19 mouse cellular contexts compared by ENCODE assay signal in the genomic region with DNA sequence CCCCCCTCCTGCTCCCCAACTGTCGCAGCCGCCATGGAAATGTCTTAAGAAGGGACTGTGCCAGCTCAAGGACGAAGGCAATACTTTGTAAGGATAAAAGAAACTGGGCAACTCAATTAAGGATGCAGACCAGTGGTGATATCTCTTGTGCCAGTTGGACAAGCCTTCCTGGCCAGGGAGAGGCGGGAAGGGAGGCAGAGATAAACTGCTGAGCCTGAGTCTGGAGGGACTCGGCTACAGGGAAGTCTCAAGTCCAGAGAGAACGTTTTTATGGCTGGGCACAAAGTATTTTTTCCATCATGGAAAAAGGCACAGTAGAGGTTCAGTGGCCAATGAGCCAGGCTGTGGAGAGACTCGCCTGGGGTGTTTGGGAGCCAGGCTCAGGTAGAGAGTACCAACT. TPM values are rescaled to one million over a fixed set of nuclear protein-coding genes. Genes with fewer than 3 reads are reported as not detected.
DNase-seq lines count a peak whose midpoint lies in the region; ATAC-seq and TF ChIP-seq lines count a peak whose summit lies in the region.
"Had no signal": no experiment of that assay in that cellular context is flagged by ENCODE, and none has a peak within 500 bp of the region (broad histone marks: within the 10 kb centered on the region; RNA-seq: fewer than 3 reads in every experiment).

No protein-coding gene starts in this region.

- TF ChIP-seq CTCF in intestine, postnatal 0 days (IDR thresholded peaks at IDR 0.05; ENCODE audit: low read depth), result no peak

- no peaks in the 10 kb centered on the region for H3K27me3 ChIP-seq in heart, embryonic 15.5 days
- no peaks in the 10 kb centered on the region for H3K27me3 ChIP-seq in lung, embryonic 15.5 days
- no peaks in the 10 kb centered on the region for H3K27me3 ChIP-seq in intestine, postnatal 0 days (replicated peaks; ENCODE audit: control insufficient read depth, insufficient read depth, low read length)
- H3K27me3 ChIP-seq in liver, embryonic 15.5 days, result 0 out of 2 replicates have a peak, but pooled peaks cover 8% of the 10 kb centered on the region
- H3K27me3 ChIP-seq: forebrain, embryonic 12.5 days; midbrain, embryonic 12.5 days; neural tube, embryonic 12.5 days had no signal

- H3K9me3 ChIP-seq in heart, embryonic 15.5 days (replicated peaks), result no peaks in the 10 kb centered on the region
- H3K9me3 ChIP-seq in lung, embryonic 15.5 days, result no peaks in the 10 kb centered on the region
- no peaks in the 10 kb centered on the region for H3K9me3 ChIP-seq in intestine, postnatal 0 days (ENCODE audit: control insufficient read depth)
- H3K9me3 ChIP-seq in liver, embryonic 15.5 days (replicated peaks), result no peaks in the 10 kb centered on the region
- H3K9me3 ChIP-seq: midbrain, embryonic 12.5 days; neural tube, embryonic 12.5 days had no signal

- 46% methylated on average over 7 of the region's 7 CpGs for WGBS in heart, embryonic 15.5 days
- WGBS in lung, embryonic 15.5 days, result 52% methylated on average over 7 of the region's 7 CpGs
- 52% methylated on average over 7 of the region's 7 CpGs for WGBS in intestine, postnatal 0 days
- WGBS in liver, embryonic 15.5 days (ENCODE audit: insufficient replicate concordance), result 34% methylated on average over 7 of the region's 7 CpGs

- H3K4me1 ChIP-seq in heart, embryonic 15.5 days (replicated peaks), result no peaks in the 10 kb centered on the region; the same call in 1 of the 2 replicates
- H3K4me1 ChIP-seq in lung, embryonic 15.5 days, result no peaks in the 10 kb centered on the region
- H3K4me1 ChIP-seq in intestine, postnatal 0 days (replicated peaks; ENCODE audit: control insufficient read depth, insufficient read depth, low read length), result 0 out of 2 replicates have a peak, but pooled peaks cover 9% of the 10 kb centered on the region
- no peaks in the 10 kb centered on the region for H3K4me1 ChIP-seq in liver, embryonic 15.5 days (replicated peaks)
- H3K4me1 ChIP-seq: forebrain, embryonic 12.5 days; midbrain, embryonic 12.5 days; neural tube, embryonic 12.5 days had no signal

- H3K36me3 ChIP-seq in heart, embryonic 15.5 days, result no peaks in the 10 kb centered on the region
- H3K36me3 ChIP-seq in lung, embryonic 15.5 days, result no peaks in the 10 kb centered on the region
- H3K36me3 ChIP-seq in intestine, postnatal 0 days (ENCODE audit: control insufficient read depth, insufficient read depth), result no peaks in the 10 kb centered on the region
- no peaks in the 10 kb centered on the region for H3K36me3 ChIP-seq in liver, embryonic 15.5 days (replicated peaks)
- H3K36me3 ChIP-seq: forebrain, embryonic 12.5 days; midbrain, embryonic 12.5 days; neural tube, embryonic 12.5 days had no signal

- no peak for DNase-seq in heart, adult 9 months (ENCODE audit: low spot score in 2 of 2)
- DNase-seq in lung, postnatal 25 days (ENCODE audit: low spot score), result no peak
- DNase-seq in adrenal gland, postnatal 36 days, result no peak
- no peak for DNase-seq in gastrocnemius, postnatal 4 days (ENCODE audit: low spot score in 2 of 2)
- DNase-seq: cerebellum, adult 8-10 months; gastrocnemius, adult 2 months; kidney, postnatal 36 days; thymus, postnatal 4 days had no signal

- H3K9ac ChIP-seq in heart, embryonic 15.5 days, result no peak overlapping the region
- H3K9ac ChIP-seq in lung, embryonic 15.5 days, result no peak overlapping the region
- H3K9ac ChIP-seq in intestine, postnatal 0 days (ENCODE audit: low read depth, low read length), result no peak overlapping the region
- H3K9ac ChIP-seq in liver, embryonic 15.5 days, result no peak overlapping the region
- H3K9ac ChIP-seq: forebrain, embryonic 12.5 days; midbrain, embryonic 12.5 days; neural tube, embryonic 12.5 days had no signal

- peak overlapping the region; percentile 45; the same call in 1 of the 2 replicates for H3K27ac ChIP-seq in heart, embryonic 15.5 days
- peak overlapping the region; percentile 41; the same call in 1 of the 2 replicates for H3K27ac ChIP-seq in lung, embryonic 15.5 days
- peak overlapping the region; percentile 11; the same call in 1 of the 2 replicates for H3K27ac ChIP-seq in intestine, postnatal 0 days (ENCODE audit: low read depth, low read length)
- H3K27ac ChIP-seq in liver, embryonic 15.5 days (replicated peaks), result peak overlapping the region; percentile 24; the same call in 1 of the 2 replicates
- H3K27ac ChIP-seq: forebrain, embryonic 12.5 days; gastrocnemius, adult 2 months; midbrain, embryonic 12.5 days; neural tube, embryonic 12.5 days had no signal

- no peak overlapping the region; the same call in 1 of the 2 replicates for H3K4me2 ChIP-seq in heart, embryonic 15.5 days
- no peak overlapping the region; the same call in 1 of the 2 replicates for H3K4me2 ChIP-seq in lung, embryonic 15.5 days
- no peak overlapping the region for H3K4me2 ChIP-seq in intestine, postnatal 0 days (replicated peaks; ENCODE audit: low read depth)
- no peak overlapping the region for H3K4me2 ChIP-seq in liver, embryonic 15.5 days
- H3K4me2 ChIP-seq: forebrain, embryonic 12.5 days; midbrain, embryonic 12.5 days; neural tube, embryonic 12.5 days had no signal

- ATAC-seq in heart, embryonic 15.5 days (replicated peaks; ENCODE audit: insufficient number of reproducible peaks, insufficient read depth, low FRiP score, low read depth), result no peak
- ATAC-seq in lung, embryonic 15.5 days (ENCODE audit: borderline replicate concordance, extremely low read depth, low FRiP score, low TSS enrichment), result no peak
- no peak for ATAC-seq in intestine, postnatal 0 days
- no peak for ATAC-seq in liver, embryonic 15.5 days (ENCODE audit: insufficient read depth)

- no peak overlapping the region for H3K4me3 ChIP-seq in heart, embryonic 15.5 days
- no peak overlapping the region for H3K4me3 ChIP-seq in lung, embryonic 15.5 days
- no peak overlapping the region for H3K4me3 ChIP-seq in intestine, postnatal 0 days (ENCODE audit: low read depth, low read length)
- no peak overlapping the region for H3K4me3 ChIP-seq in liver, embryonic 15.5 days (replicated peaks)
- H3K4me3 ChIP-seq: forebrain, embryonic 12.5 days; gastrocnemius, adult 2 months; midbrain, embryonic 12.5 days; neural tube, embryonic 12.5 days had no signal

RNA-seq across cellular contexts. Expression of gene Il1a, which starts 20.3 kb away (rescaled TPM):
- polyA plus RNA-seq in heart, embryonic 15.5 days (2015; fragmentation: Nextera tagmentation; extraction: Ambion mirVana), result 0.08 and 0.23 TPM in 2 replicates
- polyA plus RNA-seq in lung, embryonic 15.5 days (2015; fragmentation: Nextera tagmentation; extraction: Ambion mirVana), result 0.15 and 0.16 TPM in 2 replicates
- 10.2 and 18.4 TPM in 2 replicates for polyA plus RNA-seq in intestine, postnatal 0 days (2015; fragmentation: Nextera tagmentation; extraction: Ambion mirVana)
- 3.4 and 4.3 TPM in 2 replicates for polyA plus RNA-seq in liver, embryonic 15.5 days (2015; fragmentation: Nextera tagmentation; extraction: Ambion mirVana)
- total RNA-seq in adrenal gland, postnatal 36 days (2021), result under 1 TPM in 1 of 2 experiments, not detected in 1; 0.17 TPM
- not detected for total RNA-seq in gastrocnemius, postnatal 4 days (2021)
- total RNA-seq: gastrocnemius, adult 2 months; granulocyte monocyte progenitor cell, adult 5-6 weeks had no signal
- polyA plus RNA-seq: C2C12; embryonic facial prominence, embryonic 11.5 days; midbrain, embryonic 12.5 days had no signal

RNA-seq across cellular contexts. Expression of gene Ckap2l, which starts 33.0 kb away (rescaled TPM):
- polyA plus RNA-seq in heart, embryonic 15.5 days (2015; fragmentation: Nextera tagmentation; extraction: Ambion mirVana), result 36.5 and 39.5 TPM in 2 replicates
- polyA plus RNA-seq in lung, embryonic 15.5 days (2015; fragmentation: Nextera tagmentation; extraction: Ambion mirVana), result 46.0 and 50.0 TPM in 2 replicates
- polyA plus RNA-seq in intestine, postnatal 0 days (2015; fragmentation: Nextera tagmentation; extraction: Ambion mirVana), result 9.2 and 11.0 TPM in 2 replicates
- polyA plus RNA-seq in liver, embryonic 15.5 days (2015; fragmentation: Nextera tagmentation; extraction: Ambion mirVana), result 25.9 and 26.7 TPM in 2 replicates
- total RNA-seq in adrenal gland, postnatal 36 days (2021), result 1 to 10 TPM; 3.0 to 3.5 TPM
- total RNA-seq in gastrocnemius, postnatal 4 days (2021), result 10 to 100 TPM; 14.0 to 15.6 TPM

RNA-seq across cellular contexts. Expression of gene Il1b, which starts 40.9 kb away (rescaled TPM):
- 0.39 and 0.51 TPM in 2 replicates for polyA plus RNA-seq in heart, embryonic 15.5 days (2015; fragmentation: Nextera tagmentation; extraction: Ambion mirVana)
- not detected in 2 replicates for polyA plus RNA-seq in lung, embryonic 15.5 days (2015; fragmentation: Nextera tagmentation; extraction: Ambion mirVana)
- 0.33 and 0.35 TPM in 2 replicates for polyA plus RNA-seq in intestine, postnatal 0 days (2015; fragmentation: Nextera tagmentation; extraction: Ambion mirVana)
- 0.43 and 0.47 TPM in 2 replicates for polyA plus RNA-seq in liver, embryonic 15.5 days (2015; fragmentation: Nextera tagmentation; extraction: Ambion mirVana)
- 1 to 10 TPM in 1 of 2 experiments, under 1 TPM in 1; 0.82 to 1.7 TPM for total RNA-seq in adrenal gland, postnatal 36 days (2021)
- total RNA-seq in gastrocnemius, postnatal 4 days (2021), result under 1 TPM in 1 of 2 experiments, not detected in 1; 0.52 TPM
- total RNA-seq: gastrocnemius, adult 2 months had no signal
- polyA plus RNA-seq: C2C12; forebrain, embryonic 12.5 days; hindbrain, embryonic 11.5 days; midbrain, embryonic 12.5 days; neural tube, embryonic 12.5 days had no signal
